Mouse (Mus musculus): ENCODE data around the gene Syt1. TPM values are rescaled to one million over a fixed set of nuclear protein-coding genes. Genes with fewer than 3 reads are reported as not detected.

Gene Syt1
- polyA plus RNA-seq, 1 experiment = 0.02 TPM

- no peak for TF ChIP-seq GATA1 (IDR thresholded peaks at IDR 0.05; ENCODE audit: low read length)
Observed at GRCm38 (mm10) chr10:108583694-108584093, 427.1 kb downstream of the Syt1 start.

- TF ChIP-seq GATA1 (IDR thresholded peaks at IDR 0.05; ENCODE audit: low read length) = peak; percentile 65
Observed at GRCm38 (mm10) chr10:108582397-108582730, 428.4 kb downstream of the Syt1 start.

- no peak for TF ChIP-seq GATA1 (IDR thresholded peaks at IDR 0.05; ENCODE audit: low read length)
Observed at GRCm38 (mm10) chr10:108581555-108582396, 429.0 kb downstream of the Syt1 start.

GRCm38 (mm10) chr10:108580786-108581420 is 429.9 kb downstream of the Syt1 start:
- TF ChIP-seq GATA1 (IDR thresholded peaks at IDR 0.05; ENCODE audit: low read length) = no peak

- TF ChIP-seq GATA1 (IDR thresholded peaks at IDR 0.05; ENCODE audit: low read length) = no peak
Observed at GRCm38 (mm10) chr10:108579396-108579795, 431.4 kb downstream of the Syt1 start.

GRCm38 (mm10) chr10:108577611-108578010 is 433.2 kb downstream of the Syt1 start:
- no peak for TF ChIP-seq GATA1 (IDR thresholded peaks at IDR 0.05; ENCODE audit: low read length)

- no peak for TF ChIP-seq GATA1 (IDR thresholded peaks at IDR 0.05; ENCODE audit: low read length)
Observed at GRCm38 (mm10) chr10:108572764-108573163, 438.0 kb downstream of the Syt1 start.

- TF ChIP-seq GATA1 (IDR thresholded peaks at IDR 0.05; ENCODE audit: low read length) = no peak
Observed at GRCm38 (mm10) chr10:108571104-108571503, 439.7 kb downstream of the Syt1 start.

GRCm38 (mm10) chr10:108569568-108570139 is 441.1 kb downstream of the Syt1 start:
- TF ChIP-seq GATA1 (IDR thresholded peaks at IDR 0.05; ENCODE audit: low read length) = no peak

- no peak for TF ChIP-seq GATA1 (IDR thresholded peaks at IDR 0.05; ENCODE audit: low read length)
Observed at GRCm38 (mm10) chr10:108568925-108569324, 441.9 kb downstream of the Syt1 start.

GRCm38 (mm10) chr10:108568136-108568535 is 442.6 kb downstream of the Syt1 start:
- TF ChIP-seq GATA1 (IDR thresholded peaks at IDR 0.05; ENCODE audit: low read length) = no peak

- TF ChIP-seq GATA1 (IDR thresholded peaks at IDR 0.05; ENCODE audit: low read length) = no peak
Observed at GRCm38 (mm10) chr10:108567456-108567855, 443.3 kb downstream of the Syt1 start.

GRCm38 (mm10) chr10:108559607-108559908 is 451.2 kb downstream of the Syt1 start:
- TF ChIP-seq GATA1 (IDR thresholded peaks at IDR 0.05; ENCODE audit: low read length) = no peak

- TF ChIP-seq GATA1 (IDR thresholded peaks at IDR 0.05; ENCODE audit: low read length) = no peak
Observed at GRCm38 (mm10) chr10:108558812-108559606, 451.8 kb downstream of the Syt1 start.

GRCm38 (mm10) chr10:108552544-108552943 is 458.2 kb downstream of the Syt1 start:
- TF ChIP-seq GATA1 (IDR thresholded peaks at IDR 0.05; ENCODE audit: low read length) = no peak

GRCm38 (mm10) chr10:108545715-108546114 is 465.1 kb downstream of the Syt1 start:
- no peak for TF ChIP-seq GATA1 (IDR thresholded peaks at IDR 0.05; ENCODE audit: low read length)

Measured in G1E-ER4 (cell line).